ENCODE assay signal across 15 mouse cellular contexts in the genomic region with DNA sequence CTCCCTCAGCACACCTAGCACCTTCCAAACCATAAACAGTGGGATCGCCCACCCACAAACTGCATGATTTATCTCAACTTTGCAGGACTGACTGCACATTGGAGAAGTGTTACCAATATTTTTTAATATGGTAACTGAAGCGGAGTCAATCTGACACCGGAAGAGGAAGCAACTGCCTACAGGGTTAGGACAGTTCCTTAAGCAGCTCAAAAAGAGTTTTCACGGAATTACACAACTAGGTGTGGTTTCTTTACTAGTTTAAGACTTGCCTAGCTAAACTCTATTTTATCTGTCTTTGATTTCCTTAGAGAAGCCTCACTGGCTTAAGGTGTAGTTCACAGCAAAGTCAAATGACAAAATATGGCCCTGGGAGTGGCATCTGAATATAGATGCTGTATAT.
"Had no signal": no experiment of that assay in that cellular context is flagged by ENCODE, and none has a peak within 500 bp of the region (broad histone marks: within the 10 kb centered on the region; RNA-seq: fewer than 3 reads in every experiment).

No protein-coding gene starts in this region.

- H3K27me3 ChIP-seq: neural tube, embryonic 15.5 days; stomach, embryonic 15.5 days had no signal

- DNase-seq: retina, postnatal 1 day; right cerebral cortex, adult 18-20 months; right cerebral cortex, postnatal 14 days; right cerebral cortex, postnatal 25 days; right cerebral cortex, postnatal 4 days; spleen, adult 18-20 months; thymus, adult 18-20 months; thymus, adult 2 months; thymus, postnatal 14 days; thymus, postnatal 25 days; thymus, postnatal 36 days; thymus, postnatal 4 days had no signal

- H3K4me1 ChIP-seq: stomach, embryonic 15.5 days had no signal

- H3K36me3 ChIP-seq: neural tube, embryonic 15.5 days; stomach, embryonic 15.5 days had no signal

- H3K4me3 ChIP-seq: neural tube, embryonic 15.5 days; stomach, embryonic 15.5 days had no signal

- H3K27ac ChIP-seq: neural tube, embryonic 15.5 days; stomach, embryonic 15.5 days; stomach, postnatal 0 days had no signal
